Mouse (Mus musculus): ENCODE measurements at regions not wholly inside any gene's neighbourhood (a gene's known extent, or its start where the extent isn't known, plus 50 kb on each side); places are given as distances from the start of the nearest gene placed in this dataset.

- Histone ChIP-seq H3K9me3 (no peaks in the 10 kb centered on the region), H3K4me2 (replicated peaks) (no peak overlapping the region), H3K27ac (no peak overlapping the region), H3K4me1 (no peaks in the 10 kb centered on the region), H3K4me3 (no peak overlapping the region), H3K27me3 (replicated peaks) (no peaks in the 10 kb centered on the region), H3K9ac (no peak overlapping the region), H3K36me3 (no peaks in the 10 kb centered on the region)
- WGBS, result 80% methylated on average over 3 of the region's 3 CpGs
- no peak for ATAC-seq (ENCODE audit: low FRiP score, low read depth)
Measured at GRCm38 (mm10) chr4:58605941-58606340, 52.2 kb upstream of the Lpar1 start.

Measured in neural tube, embryonic 12.5 days (tissue).